Mouse (Mus musculus): Measurements from ENCODE around the gene Ano2.

DNA sequence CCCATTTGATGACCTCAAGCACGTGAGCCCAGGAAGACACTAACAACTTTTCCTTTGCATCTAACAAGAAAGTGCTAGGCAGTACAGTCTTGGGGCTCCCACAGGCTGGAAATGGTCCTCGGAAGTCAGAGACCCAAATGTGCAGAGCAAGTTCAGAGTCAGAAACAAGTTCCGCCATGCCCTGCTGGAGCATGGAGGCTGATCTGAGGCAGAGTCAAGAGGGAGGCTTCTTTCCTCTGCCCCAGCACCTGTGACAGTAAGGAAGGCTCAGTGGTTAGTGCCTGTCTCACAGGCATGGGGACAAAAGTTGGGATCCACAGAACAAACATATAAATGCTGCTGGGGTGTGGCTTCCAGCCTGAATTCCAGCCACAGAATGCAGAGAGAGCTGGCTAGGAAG, 390.3 kb downstream of the Ano2 start:
- TF ChIP-seq FOSL1 (IDR thresholded peaks at IDR 0.05; ENCODE audit: insufficient read depth, low read length, poor library complexity, severe bottlenecking): no peak
- no peak for TF ChIP-seq CTCF (IDR thresholded peaks at IDR 0.05; ENCODE audit: control insufficient read depth, insufficient read depth, insufficient read length)
- TF ChIP-seq MAX (IDR thresholded peaks at IDR 0.05): no peak
- no peak for TF ChIP-seq CEBPB (IDR thresholded peaks at IDR 0.05; ENCODE audit: low read depth)
- no peak for TF ChIP-seq USF1 (IDR thresholded peaks at IDR 0.05; ENCODE audit: low read depth)
- TF ChIP-seq MYOD1 (IDR thresholded peaks at IDR 0.05; ENCODE audit: control insufficient read depth, insufficient read length, low read depth): no peak
- no peak for TF ChIP-seq MYOG (IDR thresholded peaks at IDR 0.05; ENCODE audit: control insufficient read depth, extremely low read depth, insufficient read length)

Data from C2C12 (cell line).